Mouse (Mus musculus): ENCODE measurements around the gene Scrn1.
A peak's percentile ranks its signal among the peaks of the same experiment; 100 is the strongest.

Scrn1 gene

GRCm38 (mm10) chr6:54565012-54565411 lies 1.3 kb downstream of the Scrn1 start:
- no peak for DNase-seq

DNA sequence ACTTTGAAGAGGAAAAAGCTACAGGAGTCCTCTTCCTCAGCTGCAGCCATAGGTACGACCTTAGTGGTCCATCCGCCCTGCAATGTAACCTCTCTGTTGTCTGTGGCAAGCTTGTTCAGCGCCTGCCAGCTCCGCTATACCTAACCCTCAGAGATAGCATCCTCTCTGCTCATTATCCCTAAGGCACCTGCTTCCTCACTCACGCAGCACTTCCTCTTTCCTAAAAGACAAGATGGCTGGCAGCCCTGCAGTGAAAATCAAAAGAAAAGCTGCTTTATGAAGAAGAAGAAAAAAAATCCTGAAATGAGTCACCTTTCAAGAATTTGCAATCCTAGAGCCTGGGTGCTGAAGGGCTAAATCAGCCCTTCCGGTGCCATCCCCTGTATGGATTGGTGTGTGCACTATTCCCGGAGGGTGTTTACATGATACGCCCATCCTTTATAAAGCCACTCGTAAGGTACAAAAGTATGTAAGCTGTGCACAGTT lies 1.7 kb downstream of the Scrn1 start:
- no peak for DNase-seq

GRCm38 (mm10) chr6:54563561-54563960 lies 2.7 kb downstream of the Scrn1 start:
- DNase-seq, result no peak

DNA sequence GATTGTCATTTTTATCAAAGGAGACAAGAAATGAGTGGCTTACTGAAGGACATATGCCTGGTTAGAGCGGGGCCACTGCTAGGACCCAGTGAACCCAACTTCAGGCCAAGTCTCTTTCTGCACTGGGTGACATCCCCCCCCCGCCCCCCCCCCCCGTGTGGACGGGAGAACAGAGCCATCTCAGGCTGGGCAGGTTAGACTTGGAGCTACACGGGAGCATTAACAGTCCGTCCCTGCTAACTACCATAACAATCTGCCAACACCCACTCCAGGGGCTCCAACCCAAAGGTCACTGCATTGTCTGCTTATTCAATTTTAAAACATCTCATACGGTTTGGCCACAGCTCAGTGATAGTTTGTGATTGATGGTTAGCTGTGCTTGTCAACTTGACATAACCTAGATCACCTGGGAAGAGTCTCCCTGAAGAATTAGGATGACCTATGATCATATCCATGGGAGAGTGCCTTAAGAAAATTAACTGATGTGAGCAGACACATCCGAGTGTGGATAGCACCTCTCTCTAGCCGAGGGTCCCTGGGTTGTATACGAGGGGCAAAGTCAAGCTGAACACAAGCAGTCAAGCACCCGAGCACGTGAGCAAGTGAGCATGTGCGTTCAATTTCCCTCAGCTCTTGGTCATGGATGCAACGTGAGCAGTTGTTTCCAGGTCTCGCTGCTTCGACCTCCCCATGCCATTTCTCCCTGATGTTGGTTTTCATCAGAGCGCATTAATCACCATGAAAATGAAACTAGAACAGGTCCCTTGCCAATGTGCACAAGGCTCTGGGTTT lies 4.1 kb downstream of the Scrn1 start:
- DNase-seq, result no peak

DNA sequence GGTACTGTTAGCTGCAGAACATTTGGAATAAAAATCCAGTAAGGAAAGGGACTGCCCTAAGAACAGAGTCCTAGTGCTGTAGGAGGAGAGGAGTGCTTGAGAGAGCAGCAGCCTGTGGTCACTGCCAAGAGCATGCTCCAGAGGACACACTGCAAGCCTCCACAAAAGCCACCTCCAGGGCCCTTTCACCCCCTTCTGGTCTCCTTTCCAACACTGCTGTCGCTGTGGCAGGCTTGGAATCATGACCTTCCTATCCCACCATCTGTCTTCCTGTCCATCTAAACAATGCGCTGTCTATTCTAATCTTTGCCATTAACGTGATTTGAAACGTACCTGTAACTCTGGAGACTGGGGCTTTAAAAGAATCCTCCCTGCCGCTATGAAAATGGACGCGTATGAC lies 7.8 kb downstream of the Scrn1 start:
- no peak for DNase-seq

DNA sequence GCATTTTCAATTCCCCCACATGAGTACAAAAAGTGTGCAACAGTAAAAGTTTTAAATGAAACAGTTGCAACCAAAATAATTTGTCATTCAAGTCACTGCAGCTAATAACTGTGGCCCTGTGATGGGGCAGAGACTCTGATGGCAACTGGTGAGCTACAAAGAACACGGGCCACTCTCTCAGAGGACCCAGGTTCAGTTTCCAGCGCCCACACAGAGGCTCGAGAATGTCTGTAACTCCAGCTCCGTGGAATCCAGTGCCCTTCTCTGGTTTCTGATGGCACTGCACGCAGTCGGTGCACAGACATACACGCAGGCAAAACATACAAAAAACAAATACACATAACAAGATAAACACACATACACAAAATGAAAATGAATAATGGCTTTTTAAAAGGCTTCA lies 8.6 kb downstream of the Scrn1 start:
- no peak for DNase-seq

DNA sequence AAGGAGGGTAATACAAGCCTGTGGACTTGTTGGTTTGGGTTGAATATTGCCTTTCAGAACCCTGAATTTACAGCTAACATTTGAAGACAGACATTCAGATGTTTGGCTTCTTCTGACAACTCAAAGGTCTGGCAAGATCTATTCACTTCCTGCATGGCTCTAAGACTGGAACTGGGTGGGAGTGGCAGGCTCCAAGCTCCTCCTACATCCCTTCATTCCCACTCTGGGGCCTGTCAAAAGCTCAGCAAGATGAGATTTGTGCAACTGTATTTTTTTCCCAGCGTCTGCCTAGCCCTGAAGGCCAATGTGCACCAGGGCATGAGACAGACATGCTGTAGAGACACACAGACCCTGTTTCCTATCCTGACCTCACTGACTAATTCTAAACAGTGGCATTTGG lies 10.5 kb downstream of the Scrn1 start:
- DNase-seq, result no peak

GRCm38 (mm10) chr6:54554341-54555110 lies 11.8 kb downstream of the Scrn1 start:
- DNase-seq, result no peak

- DNase-seq, result no peak
Measured at GRCm38 (mm10) chr6:54553632-54554031, 12.7 kb downstream of the Scrn1 start.

DNA sequence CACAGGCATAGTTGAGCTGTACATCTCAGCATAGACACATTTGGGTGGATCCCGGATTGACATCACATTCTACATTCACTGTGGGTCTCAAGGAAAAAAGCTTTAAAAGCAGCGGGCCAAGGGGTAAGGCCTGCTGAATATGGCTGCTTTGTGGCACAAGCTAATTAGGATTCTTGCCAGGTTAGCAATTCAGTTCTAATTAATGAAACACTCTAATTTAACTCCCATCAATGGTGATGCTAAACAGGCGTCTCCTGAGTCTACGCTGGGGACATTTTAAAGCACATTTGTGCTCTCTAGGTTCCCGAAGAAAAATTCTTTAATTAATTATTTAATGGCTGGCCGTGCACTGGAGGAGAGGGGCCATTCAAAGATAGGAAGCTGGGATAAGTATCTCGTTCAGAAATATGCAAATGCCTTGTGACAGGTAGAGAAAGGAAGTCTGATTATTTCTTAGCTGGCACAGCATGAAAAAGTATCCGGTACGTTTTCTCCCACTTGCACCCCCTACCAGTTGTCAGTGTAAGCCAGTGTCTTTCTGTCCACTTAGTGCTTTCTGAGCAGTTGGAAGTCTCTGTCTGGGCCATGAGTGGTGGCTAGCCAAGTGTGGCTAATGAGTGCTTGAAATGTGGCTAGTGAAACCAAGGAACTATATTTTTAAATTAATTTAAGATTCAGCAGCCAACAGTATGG lies 13.4 kb downstream of the Scrn1 start:
- DNase-seq, result no peak

- no peak for DNase-seq
Measured at GRCm38 (mm10) chr6:54550801-54551323, 15.4 kb downstream of the Scrn1 start.

DNA sequence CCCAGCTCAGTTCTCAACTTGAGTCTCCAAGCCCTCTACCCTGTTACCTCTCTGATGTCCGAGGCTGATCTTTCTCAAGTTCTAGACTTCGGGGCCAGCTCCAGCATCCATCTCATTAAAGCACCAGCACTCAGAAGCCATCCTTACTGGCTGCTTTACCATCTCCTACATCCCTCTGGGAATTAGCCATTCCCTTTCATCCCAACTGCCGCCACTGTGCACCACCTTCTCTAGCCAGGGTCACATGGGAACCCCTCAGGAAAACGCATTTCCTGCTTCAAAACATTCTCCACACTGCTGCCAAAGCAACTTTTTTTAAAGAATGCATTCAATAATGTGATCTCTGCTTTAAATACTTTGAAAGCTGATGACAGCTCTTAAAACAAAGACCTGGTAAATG lies 17.0 kb downstream of the Scrn1 start:
- no peak for DNase-seq

GRCm38 (mm10) chr6:54548314-54549019 lies 17.8 kb downstream of the Scrn1 start:
- peak; percentile 36 for DNase-seq

- DNase-seq, result no peak
Measured at GRCm38 (mm10) chr6:54543646-54544045, 22.6 kb downstream of the Scrn1 start.

DNA sequence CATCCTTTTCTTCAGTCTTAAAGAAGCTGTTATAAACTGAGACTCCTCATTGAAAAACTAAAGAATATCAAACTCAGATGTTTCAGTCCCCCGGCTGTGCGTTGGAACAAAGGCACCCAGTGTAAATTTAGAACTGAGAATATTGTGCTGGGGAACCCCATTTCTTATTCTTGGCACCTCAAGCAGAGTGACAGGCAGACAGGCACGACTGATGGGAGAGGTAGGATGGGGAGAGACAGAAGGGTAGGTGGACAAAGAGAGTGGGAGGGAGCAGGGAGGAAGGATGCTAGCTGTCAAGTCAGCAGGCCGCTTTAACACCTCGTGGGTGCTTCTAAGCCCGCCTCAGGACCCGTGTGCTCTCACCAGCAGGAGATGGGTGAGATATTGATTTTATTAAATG lies 23.5 kb downstream of the Scrn1 start:
- no peak for DNase-seq

GRCm38 (mm10) chr6:54540252-54540887 lies 25.9 kb downstream of the Scrn1 start:
- DNase-seq, result no peak

DNA sequence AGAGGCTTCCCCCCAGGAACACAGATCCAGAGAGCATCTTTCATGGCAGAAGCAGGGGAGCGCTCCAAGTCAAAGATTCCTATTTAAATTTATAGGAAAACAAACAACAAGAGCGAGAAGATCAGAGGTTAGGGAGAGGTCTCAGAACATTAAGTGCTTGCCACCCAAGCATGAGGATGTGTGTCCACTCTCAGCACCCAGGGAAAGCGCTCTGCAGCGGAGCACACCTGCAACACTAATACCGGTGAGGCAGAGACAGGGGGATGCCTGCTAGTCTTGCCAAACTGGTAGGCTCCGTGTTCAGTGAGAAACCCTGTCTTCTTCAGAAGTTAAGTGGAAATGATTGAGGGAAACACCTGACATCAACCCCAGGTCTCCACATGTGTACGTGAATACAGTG lies 26.9 kb downstream of the Scrn1 start:
- DNase-seq, result no peak

- no peak for DNase-seq
Measured at GRCm38 (mm10) chr6:54538773-54539173, 27.5 kb downstream of the Scrn1 start.

GRCm38 (mm10) chr6:54537053-54537452 lies 29.2 kb downstream of the Scrn1 start:
- no peak for DNase-seq

DNA sequence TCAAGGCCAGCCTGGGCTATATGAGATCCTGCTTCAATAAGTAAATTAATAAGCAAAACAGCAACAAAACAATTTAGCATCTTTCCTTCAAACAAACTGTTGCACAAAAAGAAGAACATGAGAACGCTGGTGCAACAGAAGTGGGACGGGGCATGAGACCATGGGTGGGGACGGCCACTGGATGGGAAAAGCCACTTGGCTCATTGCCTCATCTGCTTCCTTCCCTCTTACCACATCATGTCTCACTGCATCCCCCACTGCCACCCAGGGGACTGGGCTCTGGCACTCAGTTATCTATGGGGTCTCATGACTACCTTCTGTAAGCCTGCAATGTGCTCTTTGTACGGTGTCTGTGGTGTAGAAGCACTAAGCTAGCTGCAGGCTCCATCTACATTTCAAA lies 30.8 kb downstream of the Scrn1 start:
- no peak for DNase-seq

DNA sequence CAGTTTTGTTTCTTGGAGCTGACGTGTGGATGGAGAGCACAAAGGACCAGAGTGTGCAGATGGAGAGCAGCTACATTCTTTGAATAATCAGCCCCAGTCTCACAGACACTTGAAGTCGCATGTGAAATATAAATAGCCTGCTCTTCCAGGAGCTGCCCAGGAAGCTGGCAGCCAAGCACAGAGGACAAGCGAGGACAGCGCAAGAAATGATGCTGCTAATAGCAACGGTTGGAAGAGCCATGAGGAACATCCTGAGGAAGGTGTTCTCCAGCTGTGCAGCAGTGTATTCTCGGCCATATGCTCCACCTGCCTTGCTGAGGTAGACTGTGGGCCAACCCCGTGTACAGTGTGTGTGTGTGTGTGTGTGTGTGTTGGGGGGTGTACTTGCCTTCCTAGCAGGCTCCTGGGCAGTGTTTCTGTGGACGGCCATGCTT lies 35.2 kb downstream of the Scrn1 start:
- no peak for DNase-seq

GRCm38 (mm10) chr6:54530182-54530581 lies 36.1 kb downstream of the Scrn1 start:
- DNase-seq, result no peak

Measured in kidney, postnatal 14 days (tissue).